Mouse (Mus musculus) hematopoietic stem cell, adult 5-6 weeks (primary cell): ENCODE measurements around the gene Umodl1. TPM values are rescaled to one million over a fixed set of nuclear protein-coding genes. Genes with fewer than 3 reads are reported as not detected.

Experiments used
- ATAC-seq, 2 experiments: fragments of 125-278 bp in 1 of 2; replicated peaks in 1 of 2; 2 replicates each; pipeline ENCODE4 v1.8.0; 2016 to 2017; ENCODE audit warnings: inconsistent platforms in 2 of 2, mild to moderate bottlenecking in 2 of 2, moderate number of reproducible peaks in 2 of 2, low read depth in 1 of 2, moderate TSS enrichment in 1 of 2; ENCODE audit not compliant: low FRiP score in 2 of 2, poor library complexity in 2 of 2, severe bottlenecking in 2 of 2, insufficient read depth in 1 of 2, low TSS enrichment in 1 of 2
- total RNA-seq: library from RNA; stranded (forward); fragments of 172-1452, 232-1000 nt; gene quantifications from 2 replicates; pipeline ENCODE4 v1.2.3, GENCODE M21; 2017

Gene Umodl1
- total RNA-seq, 1 experiment from 2014 or later = not detected

DNA sequence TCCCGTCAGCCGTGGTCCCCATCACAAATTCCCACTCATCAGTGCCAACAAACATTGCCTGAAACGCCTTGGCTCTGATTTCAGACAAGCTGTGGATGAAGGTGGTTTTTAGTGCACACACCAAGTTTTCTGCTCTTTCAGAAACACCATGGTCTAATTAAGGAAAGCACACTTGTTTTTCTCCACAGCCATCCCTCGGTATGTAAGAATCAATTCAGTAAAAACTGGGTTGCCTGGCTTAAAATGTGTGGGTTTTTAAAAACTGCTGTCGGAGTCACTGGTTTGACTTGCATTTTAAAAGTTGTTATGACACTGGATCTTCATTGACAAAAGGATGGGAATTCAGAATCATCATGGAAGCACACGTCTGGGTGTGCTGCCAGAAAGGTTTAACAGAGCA lies 73.3 kb downstream of the Umodl1 start:
- no peak for ATAC-seq

- no peak for ATAC-seq
These were observed 74.5 kb downstream of the Umodl1 start for GRCm38 (mm10) chr17:31028821-31029370.

- no peak for ATAC-seq
These were observed 75.0 kb downstream of the Umodl1 start for GRCm38 (mm10) chr17:31029407-31029806.

DNA sequence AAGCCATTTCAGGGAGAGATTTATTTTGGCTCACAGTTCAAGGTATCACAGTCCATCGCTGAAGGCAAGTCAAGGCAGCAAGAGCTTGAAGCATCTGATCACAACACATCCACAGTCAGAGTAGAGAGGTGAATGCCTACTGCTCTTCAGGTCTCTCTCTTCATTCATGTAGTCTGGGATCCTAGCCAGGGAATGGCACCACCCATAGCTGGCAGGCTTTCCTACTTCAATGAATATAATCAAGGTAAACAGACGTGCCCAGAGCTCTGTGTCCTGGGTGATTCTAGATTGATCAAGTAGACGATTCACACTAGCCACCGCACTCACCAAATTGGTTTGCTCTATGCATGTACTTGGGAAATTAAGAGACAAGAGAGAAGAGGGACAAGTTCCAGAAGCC lies 77.9 kb downstream of the Umodl1 start:
- ATAC-seq = no peak

GRCm38 (mm10) chr17:31033251-31033650 lies 78.8 kb downstream of the Umodl1 start:
- ATAC-seq = no peak

- ATAC-seq = peak; percentile 31 to 39; a peak in 3 of 4 replicates
These were observed 79.7 kb downstream of the Umodl1 start for GRCm38 (mm10) chr17:31034165-31034564.

DNA sequence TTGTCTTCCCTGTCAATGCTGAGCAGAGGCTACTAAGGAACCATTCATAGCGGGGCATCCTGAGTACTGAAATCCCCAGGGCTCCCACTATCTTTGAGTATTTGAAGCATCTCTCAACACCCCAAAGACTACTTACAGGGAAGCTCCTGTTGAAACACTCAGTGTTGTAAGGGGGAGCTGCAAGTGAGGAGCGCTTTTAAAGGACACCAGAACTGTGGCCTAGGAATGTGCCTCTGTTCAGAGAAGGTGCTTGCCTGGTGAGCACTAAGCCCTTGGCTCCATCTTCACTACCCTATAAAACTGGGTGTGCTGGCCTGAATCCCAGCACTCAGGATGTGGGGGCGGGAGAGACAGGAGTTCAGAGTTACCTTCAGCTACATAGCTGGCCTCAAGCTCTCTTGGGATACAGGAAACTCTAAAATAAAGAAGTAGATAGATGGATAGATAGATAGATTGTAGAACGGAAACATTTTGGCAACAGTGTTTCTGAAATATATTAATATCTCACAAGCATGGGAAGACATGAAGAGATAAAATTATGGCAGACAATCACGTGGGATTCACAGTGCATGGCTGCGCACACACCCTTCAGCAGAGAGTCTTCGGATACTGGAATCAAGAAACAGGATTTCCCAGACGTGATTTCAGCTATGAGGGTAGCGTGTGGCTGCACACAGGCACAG lies 80.4 kb downstream of the Umodl1 start:
- no peak; a peak in 1 of 4 replicates for ATAC-seq

- ATAC-seq = no peak
These were observed 81.9 kb downstream of the Umodl1 start for GRCm38 (mm10) chr17:31036168-31036876.

- no peak for ATAC-seq
These were observed 82.9 kb downstream of the Umodl1 start for GRCm38 (mm10) chr17:31037331-31037730.

- ATAC-seq = peak in 1 of 2 experiments; percentile 31; a peak in 1 of 4 replicates
These were observed 83.9 kb downstream of the Umodl1 start for GRCm38 (mm10) chr17:31038381-31038780.

DNA sequence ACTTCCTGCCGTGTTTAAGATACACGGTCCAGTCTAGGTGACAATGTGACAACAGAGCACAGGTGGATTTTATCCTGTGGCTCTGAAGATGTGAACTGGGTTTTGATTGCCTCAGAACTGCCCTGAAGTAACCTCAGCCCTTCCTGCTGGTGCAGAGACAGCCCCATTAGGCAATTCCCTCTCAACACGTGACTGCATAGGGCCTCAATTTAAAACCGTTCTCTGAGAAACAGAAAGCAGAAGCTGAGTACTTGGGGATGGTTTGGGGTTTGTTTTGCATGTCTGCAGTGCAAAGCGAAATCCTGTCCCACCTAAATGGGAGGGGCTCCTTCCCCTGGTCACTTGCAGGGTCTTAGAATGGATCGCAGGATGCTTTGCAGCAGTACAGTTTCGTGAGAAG lies 85.2 kb downstream of the Umodl1 start:
- peak; percentile 95 for ATAC-seq

DNA sequence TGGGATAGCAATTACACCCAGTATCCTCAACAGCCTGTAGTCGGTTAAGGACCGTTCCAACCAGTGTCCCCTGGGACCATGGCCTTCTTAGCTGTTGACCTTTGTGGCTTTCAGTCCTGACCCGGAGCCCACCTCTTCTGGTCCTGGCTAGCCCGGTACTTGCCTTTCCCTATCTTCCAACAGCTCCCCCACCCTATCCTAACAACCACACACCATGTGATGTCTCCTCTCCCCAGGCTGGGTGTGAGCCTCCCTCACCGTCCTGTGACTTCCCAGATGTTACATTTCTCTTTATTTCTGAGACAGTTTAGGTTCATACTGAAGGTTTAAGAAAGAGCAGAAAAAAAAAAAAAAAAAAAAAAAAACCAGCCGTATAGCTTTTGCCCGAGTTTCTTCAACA lies 86.0 kb downstream of the Umodl1 start:
- no peak for ATAC-seq

DNA sequence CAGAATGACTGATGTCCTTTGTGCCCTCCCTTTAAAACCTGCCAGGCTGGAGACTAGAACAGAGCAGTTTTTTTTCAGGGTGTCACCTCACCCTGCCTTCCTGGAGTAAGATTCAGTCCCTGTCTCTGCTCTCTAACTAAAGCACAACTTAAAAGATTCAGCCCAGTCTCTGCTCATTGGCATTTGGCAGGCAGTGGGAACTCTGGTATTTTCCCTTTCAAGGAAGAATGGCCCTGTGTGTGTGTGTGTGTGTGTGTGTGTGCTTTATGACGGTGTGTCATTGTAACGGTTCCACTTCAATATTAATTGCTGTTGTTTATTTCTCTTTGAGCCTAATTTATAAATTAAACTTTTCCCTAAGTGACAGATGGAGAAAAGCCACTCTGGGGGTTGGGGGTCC lies 88.3 kb downstream of the Umodl1 start:
- no peak for ATAC-seq

DNA sequence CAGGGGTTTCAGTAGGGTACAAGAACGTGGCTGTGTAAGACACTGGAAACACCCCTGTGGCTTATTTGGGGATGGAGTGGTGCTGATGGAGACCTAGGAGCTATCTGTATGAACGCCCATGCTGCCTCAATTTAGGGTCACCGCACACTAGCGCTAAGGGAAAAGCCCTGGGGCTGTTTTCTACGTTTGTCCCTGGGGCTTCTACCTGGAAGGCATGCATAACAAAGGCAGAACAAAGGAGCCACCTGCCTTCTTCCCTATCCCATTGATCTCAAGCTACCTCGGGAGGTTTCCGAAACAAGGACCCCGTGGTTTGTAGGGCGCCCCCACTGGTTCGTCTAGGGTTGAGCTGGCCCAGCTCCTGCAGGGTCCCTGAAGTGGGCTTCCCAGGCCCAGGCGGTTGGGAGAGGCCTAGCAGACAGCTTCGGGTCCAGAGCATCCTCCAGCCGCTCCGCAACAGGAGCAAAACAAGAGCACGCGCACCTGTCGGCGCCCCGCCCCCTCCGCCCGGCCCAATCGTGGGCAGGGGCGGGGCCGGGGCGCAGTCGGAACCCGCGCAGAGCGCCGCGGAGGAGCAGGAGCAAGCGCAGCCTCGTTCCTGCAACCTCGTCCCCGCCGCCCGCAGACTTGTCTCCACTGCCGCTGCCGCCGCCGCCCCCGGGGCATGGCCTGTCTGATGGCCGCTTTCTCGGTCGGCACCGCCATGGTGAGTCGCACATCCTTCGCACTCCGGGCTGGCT lies 102.9 kb downstream of the Umodl1 start, which contains the start of gene Abcg1:
TSS of gene Abcg1 (plus strand) at position 525 of the 740 bp plus-strand sequence.
- peak; percentile 15 to 50; a peak in 3 of 4 replicates for ATAC-seq

DNA sequence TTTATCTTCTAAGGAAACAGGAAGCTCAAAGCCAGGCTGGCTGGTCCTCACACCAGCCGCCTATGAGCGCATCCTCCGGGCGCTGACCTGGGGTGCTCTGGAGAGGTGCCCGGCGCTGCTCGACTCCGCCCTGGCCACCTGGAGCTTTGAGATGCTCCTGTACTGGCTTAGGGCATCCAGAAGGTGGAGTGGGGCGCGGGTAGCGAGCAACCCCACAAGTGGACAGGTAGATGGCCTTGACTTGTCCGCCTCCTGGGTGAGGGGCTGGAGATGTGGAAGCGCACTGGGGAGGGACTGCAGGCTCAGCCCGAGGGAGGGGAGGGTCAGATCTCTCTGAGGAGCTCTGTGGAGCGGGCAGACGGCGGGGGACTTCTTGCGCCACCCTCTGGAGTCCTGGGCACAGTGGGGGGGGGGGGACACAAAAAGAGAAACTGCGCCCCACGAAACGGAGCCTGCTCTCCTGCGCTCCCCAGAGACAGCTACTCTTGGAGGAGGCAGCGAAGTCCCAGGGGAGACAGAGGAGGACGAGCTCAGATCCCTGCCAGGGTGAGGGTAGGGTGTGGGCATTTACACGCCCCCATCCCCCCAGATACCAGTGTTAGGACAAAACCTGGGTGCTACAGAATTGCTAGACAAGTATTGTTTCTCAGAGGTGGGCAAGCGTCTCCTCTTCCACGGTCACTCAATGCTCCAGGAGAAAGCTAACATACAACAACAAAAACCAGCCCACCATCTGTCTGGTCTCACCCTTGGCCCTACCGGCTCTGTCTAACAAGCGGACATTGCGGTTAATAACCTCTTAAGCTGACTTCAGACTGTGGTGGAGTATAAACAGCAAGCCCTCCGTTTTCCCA lies 103.7 kb downstream of the Umodl1 start:
- peak; percentile 12 to 31; a peak in 3 of 4 replicates for ATAC-seq

- peak; percentile 61 to 72 for ATAC-seq
These were observed 104.3 kb downstream of the Umodl1 start for GRCm38 (mm10) chr17:31058745-31059085.

GRCm38 (mm10) chr17:31060196-31060587 lies 105.8 kb downstream of the Umodl1 start:
- ATAC-seq = no peak
